Mouse (Mus musculus) hindlimb bud, embryonic 11.5 days (tissue): ENCODE results near the gene Chl1.

Source experiments
- DNase-seq: peaks from one replicate; pipeline ENCODE4 v3.0.0-alpha.2; 2012; ENCODE audit warnings: low read depth, low spot score; ENCODE audit errors: extremely low spot score

Chl1 gene

GRCm38 (mm10) chr6:103665206-103665605, 154.8 kb downstream of the Chl1 start:
- no peak for DNase-seq

- no peak for DNase-seq
These were observed 155.4 kb downstream of the Chl1 start for GRCm38 (mm10) chr6:103665677-103666316.

- DNase-seq = no peak
These were observed 162.7 kb downstream of the Chl1 start for GRCm38 (mm10) chr6:103673111-103673510.

GRCm38 (mm10) chr6:103674332-103674731, 163.9 kb downstream of the Chl1 start:
- DNase-seq = no peak

- DNase-seq = peak; percentile 80
These were observed 164.8 kb downstream of the Chl1 start for GRCm38 (mm10) chr6:103675145-103675544.

- DNase-seq = no peak
These were observed 166.3 kb downstream of the Chl1 start for GRCm38 (mm10) chr6:103676664-103677063.

- no peak for DNase-seq
These were observed 166.7 kb downstream of the Chl1 start for GRCm38 (mm10) chr6:103677072-103677471.

- DNase-seq = peak; percentile 58
These were observed 172.6 kb downstream of the Chl1 start for GRCm38 (mm10) chr6:103682854-103683574.

- DNase-seq = no peak
These were observed 182.1 kb downstream of the Chl1 start for GRCm38 (mm10) chr6:103692511-103692910.

GRCm38 (mm10) chr6:103697349-103698028, 187.1 kb downstream of the Chl1 start:
- DNase-seq = no peak

- no peak for DNase-seq
These were observed 189.1 kb downstream of the Chl1 start for GRCm38 (mm10) chr6:103699482-103699881.

GRCm38 (mm10) chr6:103699895-103700294, 189.5 kb downstream of the Chl1 start:
- DNase-seq = no peak

GRCm38 (mm10) chr6:103700336-103700735, 189.9 kb downstream of the Chl1 start:
- DNase-seq = no peak

GRCm38 (mm10) chr6:103706366-103706765, 196.0 kb downstream of the Chl1 start:
- DNase-seq = no peak

- DNase-seq = no peak
These were observed 228.9 kb downstream of the Chl1 start for GRCm38 (mm10) chr6:103739291-103739690.

GRCm38 (mm10) chr6:103742784-103743183, 232.4 kb downstream of the Chl1 start:
- no peak for DNase-seq

GRCm38 (mm10) chr6:103746103-103746502, 235.7 kb downstream of the Chl1 start:
- DNase-seq = no peak

GRCm38 (mm10) chr6:103749122-103749773, 238.9 kb downstream of the Chl1 start:
- DNase-seq = no peak

GRCm38 (mm10) chr6:103753891-103754290, 243.5 kb downstream of the Chl1 start:
- no peak for DNase-seq

- DNase-seq = no peak
These were observed 256.4 kb downstream of the Chl1 start for GRCm38 (mm10) chr6:103766830-103767229.

- no peak for DNase-seq
These were observed 270.7 kb downstream of the Chl1 start for GRCm38 (mm10) chr6:103781058-103781457.
